Mouse (Mus musculus): Measurements from ENCODE around the gene Ncoa1.

Gene Ncoa1

GRCm38 (mm10) chr12:4208405-4209133 is 268.4 kb downstream of the Ncoa1 start:
- peak; percentile 64 for DNase-seq

GRCm38 (mm10) chr12:4206106-4206505 is 270.9 kb downstream of the Ncoa1 start:
- DNase-seq = no peak

GRCm38 (mm10) chr12:4202206-4202605 is 274.8 kb downstream of the Ncoa1 start:
- no peak for DNase-seq

GRCm38 (mm10) chr12:4201454-4202200 is 275.4 kb downstream of the Ncoa1 start:
- no peak for DNase-seq

GRCm38 (mm10) chr12:4199271-4199670 is 277.7 kb downstream of the Ncoa1 start:
- no peak for DNase-seq

- no peak for DNase-seq
Measured at GRCm38 (mm10) chr12:4198702-4199101, 278.3 kb downstream of the Ncoa1 start.
